Mouse (Mus musculus) testis, adult 2 months (tissue): ENCODE results near the gene Rrnad1.

Experiments used
- CTCF ChIP-seq: fragments of 200-500 bp; IDR thresholded peaks from 2 replicates; pipeline ENCODE4 v1.5.1; 2012; ENCODE audit warnings: low read depth, mild to moderate bottlenecking, inconsistent platforms, low read length, moderate library complexity; ENCODE audit not compliant: control insufficient read depth, insufficient read depth, insufficient replicate concordance
- POLR2A ChIP-seq: fragments of 200-500 bp; IDR thresholded peaks from 2 replicates; pipeline ENCODE4 v1.6.1; 2012; ENCODE audit warnings: low read depth, mild to moderate bottlenecking, inconsistent platforms, low read length, moderate library complexity; ENCODE audit not compliant: control insufficient read depth

DNA sequence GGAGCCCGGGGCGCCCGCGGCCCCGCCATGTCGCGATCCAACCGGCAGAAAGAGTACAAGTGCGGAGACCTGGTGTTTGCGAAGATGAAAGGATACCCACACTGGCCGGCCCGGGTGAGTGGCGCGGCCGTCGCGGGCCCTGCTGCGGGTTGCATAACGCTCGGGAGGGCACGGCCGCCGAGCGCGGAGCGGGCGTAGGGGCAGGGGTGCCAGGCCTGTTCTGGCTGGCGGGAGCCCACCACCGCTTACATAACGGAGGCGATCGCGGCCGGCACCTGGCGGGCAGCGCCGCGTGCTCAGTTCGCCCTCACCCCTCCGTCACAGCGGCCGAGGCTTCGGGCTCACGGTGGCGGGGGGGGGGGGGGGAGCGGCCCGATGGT is 23.9 kb downstream of the Rrnad1 start:
- TF ChIP-seq POLR2A (no peak; the same call in 1 of the 2 replicates), CTCF (no peak)
